Mouse (Mus musculus) adrenal gland, postnatal 25 days (tissue): ENCODE measurements around the gene AB124611. TPM values are rescaled to one million over a fixed set of nuclear protein-coding genes. Genes with fewer than 3 reads are reported as not detected.

ENCODE experiments used
- microRNA-seq, 2 experiments: library from miRNA; unstranded; fragments of <30 nt; microRNA quantifications; one replicate each; pipeline ENCODE4 v1.2.0; 2021
- total RNA-seq: library from RNA; stranded (reverse); gene quantifications from 2 replicates; pipeline ENCODE4 v1.2.3, GENCODE M21; 2021

The AB124611 gene
- total RNA-seq, 1 experiment from 2014 or later, result 1.3 TPM

Small RNA genes within 50 kb of the gene (microRNA-seq; reads per million reads assigned to microRNA genes)
- 0 to 0.34 reads per million in 2 experiments for gene Mir199a-1

Other genes starting within 250 kb of the AB124611 start
- gene Kri1, start 238.2 kb upstream of the AB124611 start, total RNA-seq, result 34.7 and 48.1 TPM in 2 replicates
- gene Cdkn2d, start 234.8 kb upstream of the AB124611 start, total RNA-seq, result 13.5 and 19.9 TPM in 2 replicates
- not detected in 2 replicates for gene Ap1m2, start 213.8 kb upstream of the AB124611 start, total RNA-seq
- 31.8 and 46.3 TPM in 2 replicates for gene Slc44a2, start 205.5 kb upstream of the AB124611 start, total RNA-seq
- 68.9 and 69.5 TPM in 2 replicates for gene Ilf3, start 158.3 kb upstream of the AB124611 start, total RNA-seq
- 17.0 and 25.1 TPM in 2 replicates for gene Qtrt1, start 114.3 kb upstream of the AB124611 start, total RNA-seq
- 110 and 126 TPM in 2 replicates for gene Dnm2, start 101.3 kb upstream of the AB124611 start, total RNA-seq
- gene Tmed1, start 15.9 kb upstream of the AB124611 start, total RNA-seq, result 26.8 and 37.1 TPM in 2 replicates
- gene Carm1, start 20.7 kb downstream of the AB124611 start, total RNA-seq, result 45.6 and 54.0 TPM in 2 replicates
- gene Timm29, start 66.5 kb downstream of the AB124611 start, total RNA-seq, result 58.2 and 62.6 TPM in 2 replicates
- 27.5 and 40.2 TPM in 2 replicates for gene Yipf2, start 66.7 kb downstream of the AB124611 start, total RNA-seq
- 87.3 and 87.4 TPM in 2 replicates for gene Smarca4, start 90.0 kb downstream of the AB124611 start, total RNA-seq
- gene Ldlr, start 197.3 kb downstream of the AB124611 start, total RNA-seq, result 126 and 145 TPM in 2 replicates
- gene Spc24, start 234.1 kb downstream of the AB124611 start, total RNA-seq, result 4.7 and 5.6 TPM in 2 replicates